Mouse (Mus musculus) left cerebral cortex, adult 6 months (tissue): ENCODE measurements around the gene Ucp2. TPM values are rescaled to one million over a fixed set of nuclear protein-coding genes. Genes with fewer than 3 reads are reported as not detected.

Source experiments
- long read RNA-seq, 2 experiments: library from polyadenylated mRNA; unstranded; transcript quantifications; one replicate each; pipeline ENCODE4 v2.0.0; 2019 to 2020
- polyA plus RNA-seq: library from polyadenylated mRNA; unstranded; fragments of <200 nt; fragmentation: Nextera tagmentation; gene quantifications from 2 replicates; pipeline ENCODE4 v1.2.3, GENCODE M21; 2021

Ucp2 gene
- polyA plus RNA-seq = 15.7 and 20.0 TPM in 2 replicates
- long read RNA-seq, experiment 1, partial matches to known transcripts = 1 of 5 reads
- long read RNA-seq, experiment 1, other reads (novel, unspliced or antisense) = 0 of 5 reads
- long read RNA-seq, experiment 2, partial matches to known transcripts = 5 of 8 reads
- long read RNA-seq, experiment 2, other reads (novel, unspliced or antisense) = 0 of 8 reads

GRCm38 (mm10) chr7:100493117-100493483 lies at the start of gene Ucp2:
Gene Ucp2, plus strand, starts transcription at chr7:100493337.

GRCm38 (mm10) chr7:100472777-100473176 lies 20.4 kb upstream of the Ucp2 start, which contains the start of gene Ucp3:
Gene Ucp3, plus strand, starts transcription at chr7:100472990.

GRCm38 (mm10) chr7:100514573-100514972 lies 21.4 kb downstream of the Ucp2 start, which contains the start of gene Dnajb13:
Gene Dnajb13, minus strand, starts transcription at chr7:100514960.

GRCm38 (mm10) chr7:100536804-100537518 lies 43.8 kb downstream of the Ucp2 start, which contains the start of gene Coa4:
Gene Coa4, plus strand, starts transcription at chr7:100537071.

Other genes starting within 250 kb of the Ucp2 start
- gene P4ha3, start 207.8 kb upstream of the Ucp2 start, polyA plus RNA-seq = 1.7 and 3.8 TPM in 2 replicates
- gene C2cd3, start 121.1 kb upstream of the Ucp2 start, polyA plus RNA-seq = 5.7 and 6.4 TPM in 2 replicates
- gene Ppme1, start 121.0 kb upstream of the Ucp2 start, polyA plus RNA-seq = 224 and 243 TPM in 2 replicates
- gene Ucp3, start 20.3 kb upstream of the Ucp2 start, polyA plus RNA-seq = 0.59 and 1.4 TPM in 2 replicates
- 0.99 and 1.2 TPM in 2 replicates for gene Dnajb13, start 21.6 kb downstream of the Ucp2 start, polyA plus RNA-seq
- 16.8 and 22.9 TPM in 2 replicates for gene Coa4, start 43.7 kb downstream of the Ucp2 start, polyA plus RNA-seq
- 317 and 365 TPM in 2 replicates for gene Rab6a, start 114.1 kb downstream of the Ucp2 start, polyA plus RNA-seq
- gene Mrpl48, start 115.0 kb downstream of the Ucp2 start, polyA plus RNA-seq = 126 and 135 TPM in 2 replicates
- gene Plekhb1, start 169.1 kb downstream of the Ucp2 start, polyA plus RNA-seq = 454 and 605 TPM in 2 replicates
- gene Fam168a, start 213.3 kb downstream of the Ucp2 start, polyA plus RNA-seq = 83.9 and 176 TPM in 2 replicates